Mouse (Mus musculus): ENCODE results near the gene Plk5.

The Plk5 gene

GRCm38 (mm10) chr10:80389185-80389708 is 33.0 kb downstream of the Plk5 start:
- DNase-seq (ENCODE audit: low spot score), result no peak

GRCm38 (mm10) chr10:80390697-80391096 is 34.4 kb downstream of the Plk5 start:
- DNase-seq (ENCODE audit: low spot score), result no peak

GRCm38 (mm10) chr10:80392687-80393086 is 36.4 kb downstream of the Plk5 start:
- DNase-seq (ENCODE audit: low spot score), result peak; percentile 53

DNA sequence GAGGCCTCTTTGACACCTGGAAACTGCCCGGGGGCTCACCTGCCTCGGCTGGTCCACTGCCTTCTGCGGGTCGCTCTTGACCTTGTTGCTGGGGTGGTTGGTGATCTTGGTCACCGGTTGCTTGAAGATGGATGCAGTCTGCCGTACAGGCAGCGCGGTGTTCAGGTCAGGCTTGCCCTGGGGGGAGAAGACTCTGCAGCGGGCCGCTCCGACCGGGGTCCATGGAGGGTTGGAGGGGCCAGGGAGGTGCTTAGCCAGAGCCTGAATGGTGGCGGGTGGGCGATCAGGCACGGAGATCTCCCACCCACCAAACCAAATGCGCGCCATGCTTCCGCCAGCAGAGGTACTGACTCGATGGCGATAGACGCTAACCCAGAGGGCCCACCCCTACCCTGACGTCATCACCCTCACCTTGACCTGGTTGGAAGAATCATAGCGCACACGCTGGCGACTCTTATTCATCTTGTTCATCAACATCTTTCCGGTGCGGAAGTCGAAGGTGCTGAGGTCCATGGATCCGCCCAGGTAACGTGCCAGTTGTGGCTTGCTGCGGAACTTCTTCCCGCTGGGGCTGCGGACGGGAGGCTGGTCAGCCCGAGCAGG is 38.9 kb downstream of the Plk5 start:
- DNase-seq (ENCODE audit: low spot score), result no peak

DNA sequence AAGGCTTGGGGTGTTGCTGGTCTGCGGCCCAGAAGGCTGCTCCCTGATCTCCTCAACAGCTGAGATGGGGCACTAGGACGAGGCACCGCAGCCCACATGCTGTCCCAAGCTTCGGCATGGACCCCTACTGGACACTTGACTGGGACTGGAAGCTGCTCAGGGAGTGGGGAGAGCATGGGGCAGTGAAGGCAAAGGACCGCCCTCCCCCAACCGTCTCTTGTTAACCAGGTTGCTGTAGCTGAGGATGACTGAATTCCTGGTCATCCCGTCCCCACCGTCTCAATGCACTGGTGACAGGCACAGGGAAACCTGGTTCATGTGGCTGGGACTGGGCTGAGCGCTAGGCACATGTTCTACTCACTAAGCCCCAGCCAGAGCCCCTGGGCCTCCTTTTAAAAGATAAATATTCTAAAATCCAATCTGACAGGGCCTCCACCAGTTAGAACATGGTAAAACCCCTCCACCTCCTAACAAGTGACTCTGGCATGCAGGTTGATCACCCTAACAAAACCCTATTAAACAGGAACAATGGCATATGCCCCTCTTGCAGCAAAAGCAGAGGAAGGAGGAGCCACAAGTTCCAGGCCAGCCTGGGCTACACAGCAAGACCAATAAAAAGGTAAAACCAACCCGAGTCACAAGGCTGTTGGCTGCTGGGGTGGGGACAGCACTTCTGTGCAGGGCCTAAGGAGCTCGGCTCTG is 40.7 kb downstream of the Plk5 start:
- no peak for DNase-seq (ENCODE audit: low spot score)

GRCm38 (mm10) chr10:80397524-80398173 is 41.4 kb downstream of the Plk5 start:
- DNase-seq (ENCODE audit: low spot score), result no peak

DNA sequence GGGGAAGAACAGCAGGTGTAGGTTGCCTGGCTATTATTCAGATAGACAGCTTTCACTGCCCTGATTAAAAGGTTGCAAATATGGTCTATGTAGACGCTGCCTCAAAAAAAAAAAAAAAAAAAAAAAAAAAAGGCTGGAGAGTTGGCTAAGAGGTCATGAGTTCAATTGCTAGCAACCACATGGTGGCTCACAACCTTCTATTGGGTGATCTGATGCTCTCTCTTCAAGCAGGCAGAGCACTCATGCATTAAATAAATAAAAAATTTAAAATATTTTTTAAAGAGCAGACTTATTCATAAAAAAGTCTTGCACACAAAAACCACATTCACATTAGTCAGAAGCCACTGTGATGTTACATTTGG is 41.9 kb downstream of the Plk5 start:
- peak; percentile 15 for DNase-seq (ENCODE audit: low spot score)

- DNase-seq (ENCODE audit: low spot score), result peak; percentile 98
Measured at GRCm38 (mm10) chr10:80398719-80399190, 42.5 kb downstream of the Plk5 start.

GRCm38 (mm10) chr10:80399191-80399972 is 43.1 kb downstream of the Plk5 start, which contains the start of gene Mbd3:
Gene Mbd3, minus strand, starts transcription at chr10:80399550.
- peak; percentile 100 for DNase-seq (ENCODE audit: low spot score)

- DNase-seq (ENCODE audit: low spot score), result no peak
Measured at GRCm38 (mm10) chr10:80399973-80400703, 43.9 kb downstream of the Plk5 start.

DNA sequence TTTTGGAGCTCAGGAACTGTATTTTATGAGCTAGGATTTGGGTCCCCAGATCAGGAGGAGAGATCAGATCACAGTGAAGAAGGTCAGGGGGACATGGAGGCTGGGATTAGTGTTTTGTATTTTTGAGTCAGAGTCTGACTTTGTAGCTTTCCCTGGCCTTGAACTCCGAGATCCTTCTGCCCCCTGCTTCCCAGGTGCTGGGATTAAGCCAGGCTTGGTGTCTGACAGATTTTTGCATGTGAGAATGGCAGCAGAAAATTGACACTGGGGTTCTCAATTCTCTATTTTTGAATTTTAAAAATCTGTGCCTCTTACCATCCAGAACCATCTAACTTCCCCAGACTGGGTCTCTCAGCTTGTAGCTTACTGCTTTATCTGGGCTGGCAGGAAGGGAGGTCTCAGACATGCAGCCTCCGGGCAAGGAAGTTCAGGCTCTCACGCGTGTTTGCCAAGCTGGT is 44.5 kb downstream of the Plk5 start:
- no peak for DNase-seq (ENCODE audit: low spot score)

- no peak for DNase-seq (ENCODE audit: low spot score)
Measured at GRCm38 (mm10) chr10:80403044-80403692, 46.9 kb downstream of the Plk5 start.

DNA sequence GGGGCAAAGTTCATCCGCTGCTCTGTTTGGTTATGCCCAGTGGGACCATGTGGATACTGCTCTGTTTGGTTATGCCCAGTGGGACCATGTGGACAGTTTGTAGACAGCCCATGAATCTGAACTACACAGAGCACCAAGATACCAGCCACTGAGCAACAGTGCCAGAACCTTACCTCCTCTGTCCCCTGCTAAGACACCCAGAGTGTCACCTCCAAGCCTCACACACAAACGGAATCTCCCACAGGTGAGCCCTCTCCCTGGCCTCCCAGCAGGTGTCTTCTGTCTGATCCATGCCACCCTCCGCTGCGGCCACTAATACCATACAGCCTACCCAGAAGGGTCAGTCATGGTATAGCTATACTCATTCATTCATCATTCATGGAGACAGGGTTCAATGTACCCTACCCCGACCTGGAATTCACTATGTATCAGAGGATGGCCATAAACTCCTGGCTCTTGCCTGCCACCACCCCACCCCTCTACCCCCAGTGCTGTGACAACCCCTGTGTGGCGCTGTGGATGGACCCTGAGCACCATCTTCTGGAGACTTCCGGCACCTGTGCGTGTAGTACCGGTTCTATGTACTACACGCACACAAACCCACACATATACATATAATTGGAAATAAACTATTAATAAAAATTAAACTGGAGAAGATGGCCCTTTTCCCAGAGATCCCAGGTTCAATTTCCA is 49.4 kb downstream of the Plk5 start:
- DNase-seq (ENCODE audit: low spot score), result no peak

GRCm38 (mm10) chr10:80406684-80407501 is 50.6 kb downstream of the Plk5 start, which contains the start of gene Uqcr11:
Gene Uqcr11, minus strand, starts transcription at chr10:80406830.
- peak; percentile 89 for DNase-seq (ENCODE audit: low spot score)

DNA sequence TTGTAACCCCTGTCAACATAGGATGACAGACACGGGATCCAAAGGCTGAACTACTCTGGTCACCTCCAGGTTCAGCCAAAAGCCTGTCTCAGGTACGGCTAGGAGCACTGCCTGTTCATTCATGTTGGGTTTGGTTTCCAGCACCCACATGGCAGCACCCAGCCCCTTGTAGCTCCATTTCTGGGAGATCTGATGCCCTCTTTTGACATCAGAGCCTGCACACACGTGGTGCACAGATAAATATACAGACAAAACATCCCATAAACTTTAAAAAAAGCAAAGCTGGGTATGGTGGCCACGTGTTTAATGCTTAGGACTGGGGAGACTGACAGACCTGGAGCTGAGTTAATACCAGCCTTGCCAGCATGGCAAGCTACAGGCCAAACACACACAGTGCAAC is 51.7 kb downstream of the Plk5 start:
- no peak for DNase-seq (ENCODE audit: low spot score)

- DNase-seq (ENCODE audit: low spot score), result no peak
Measured at GRCm38 (mm10) chr10:80412656-80413541, 56.6 kb downstream of the Plk5 start.
